Mouse (Mus musculus): ENCODE results near the gene Ccdc124. TPM values are rescaled to one million over a fixed set of nuclear protein-coding genes. Genes with fewer than 3 reads are reported as not detected.
A peak's percentile ranks its signal among the peaks of the same experiment; 100 is the strongest.

Gene Ccdc124
- total and polyA plus RNA-seq, 3 experiments: 47.6 to 87.1 TPM; not detected in 1

DNA sequence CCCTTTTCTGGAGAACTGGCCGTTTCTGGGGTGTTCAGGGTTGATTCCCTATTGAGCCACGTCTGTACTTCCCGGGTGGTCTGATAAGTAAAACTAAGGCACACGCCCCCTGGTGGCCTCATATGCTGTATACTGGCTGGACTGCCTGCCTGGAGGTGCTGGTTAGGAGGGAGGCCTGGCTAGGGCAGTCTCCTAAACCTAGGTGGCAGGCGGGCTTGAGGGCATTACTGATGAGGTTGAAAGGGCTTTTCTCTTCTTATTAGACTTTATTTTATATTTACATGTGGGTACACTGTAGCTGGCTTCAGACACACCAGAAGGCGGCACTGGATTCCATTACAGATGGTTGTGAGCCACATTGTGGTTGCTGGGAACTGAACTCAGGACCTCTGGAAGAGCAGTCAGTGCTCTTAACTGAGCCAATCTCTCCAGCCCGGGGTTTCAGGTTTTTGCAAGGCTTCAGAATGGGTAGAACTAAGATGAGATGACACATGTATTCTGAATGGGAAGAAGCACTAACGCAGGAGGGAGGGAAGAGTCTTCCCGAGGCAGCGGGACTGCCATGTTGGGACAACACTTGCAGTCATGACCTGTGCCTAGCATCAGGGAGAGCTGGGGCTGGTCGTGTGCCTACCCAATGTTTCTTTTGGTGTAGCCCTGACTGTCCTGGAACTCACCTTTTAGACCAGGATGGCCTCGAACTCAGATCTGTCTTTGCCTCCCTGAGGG is 20.1 kb upstream of the Ccdc124 start (continued):
- TF ChIP-seq CTCF (IDR thresholded peaks at IDR 0.05 in 2 of 3, conservative IDR thresholded peaks at IDR 0.05 in 1 of 3; ENCODE audit: control insufficient read depth in 1 of 3, insufficient read depth in 1 of 3, low read depth in 2 of 3, low read length in 3 of 3, poor library complexity in 1 of 3, severe bottlenecking in 1 of 3): peak; percentile 60 to 72 (median 65)
- TF ChIP-seq USF1 (IDR thresholded peaks at IDR 0.05; ENCODE audit: low read depth, low read length): no peak
- peak; percentile 25; the same call in 1 of the 2 replicates for TF ChIP-seq SIN3A (IDR thresholded peaks at IDR 0.05; ENCODE audit: low read length)
- no peak for TF ChIP-seq TCF12 (IDR thresholded peaks at IDR 0.05; ENCODE audit: low read depth, low read length)
- peak; percentile 100 for TF ChIP-seq POLR2AphosphoS2 (IDR thresholded peaks at IDR 0.05; ENCODE audit: low read length)
- peak; percentile 41 for TF ChIP-seq CHD2 (IDR thresholded peaks at IDR 0.05; ENCODE audit: low read length)
- TF ChIP-seq POLR2A (IDR thresholded peaks at IDR 0.05; ENCODE audit: control insufficient read depth in 1 of 2, insufficient read depth in 1 of 2, low read depth in 1 of 2, low read length in 2 of 2, poor library complexity in 1 of 2): peak; percentile 31 to 68; a peak in 2 of 4 replicates
- no peak for TF ChIP-seq CHD1 (IDR thresholded peaks at IDR 0.05; ENCODE audit: low read depth, low read length)
- 0 out of 2 replicates have a peak, but pooled peaks have one; percentile 31 for TF ChIP-seq HCFC1 (IDR thresholded peaks at IDR 0.05; ENCODE audit: low read depth, low read length)
- no peak for TF ChIP-seq UBTF (IDR thresholded peaks at IDR 0.05; ENCODE audit: borderline replicate concordance, insufficient read depth, low read depth, low read length)
- TF ChIP-seq MXI1 (IDR thresholded peaks at IDR 0.05; ENCODE audit: low read depth, low read length): no peak
- no peak for TF ChIP-seq ZNF384 (IDR thresholded peaks at IDR 0.05; ENCODE audit: low read depth, low read length)
- no peak for TF ChIP-seq MAFK (IDR thresholded peaks at IDR 0.05; ENCODE audit: borderline replicate concordance, low read depth, low read length)
- TF ChIP-seq RAD21 (IDR thresholded peaks at IDR 0.05; ENCODE audit: low read depth, low read length): no peak
- peak; percentile 47; the same call in 1 of the 2 replicates for TF ChIP-seq NELFE (IDR thresholded peaks at IDR 0.05; ENCODE audit: low read depth, low read length)
- no peak for TF ChIP-seq MEF2A (IDR thresholded peaks at IDR 0.05; ENCODE audit: extremely low read depth, insufficient replicate concordance, low read depth, low read length, poor library complexity, severe bottlenecking)

- no peak for DNase-seq (ENCODE audit: low read depth, low spot score)
- Histone ChIP-seq H3K9me3 (replicated peaks; ENCODE audit: insufficient read depth, low read length) (no peaks in the 10 kb centered on the region), H3K79me2 (ENCODE audit: control insufficient read depth, insufficient read depth, low read length, poor library complexity) (peaks cover 19% of the 10 kb centered on the region), H3K4me3 (ENCODE audit: control insufficient read depth in 1 of 2, insufficient read depth in 1 of 2, low read depth in 2 of 2, low read length in 2 of 2) (no peak overlapping the region), H3K27me3 (ENCODE audit: control insufficient read depth in 1 of 2, insufficient read depth in 2 of 2, low read length in 2 of 2) (no peaks in the 10 kb centered on the region), H3K36me3 (ENCODE audit: control insufficient read depth in 1 of 2, insufficient read depth in 2 of 2, low read length in 2 of 2) (peaks cover 7 to 12% of the 10 kb centered on the region in 2 experiments; a peak in 3 of 4 replicates), H3K9ac (ENCODE audit: control insufficient read depth, low read depth, low read length, poor library complexity, severe bottlenecking) (no peak overlapping the region), H3K4me1 (ENCODE audit: control insufficient read depth in 1 of 2, insufficient read depth in 2 of 2, low read length in 2 of 2) (no peaks in the 10 kb centered on the region), H3K27ac (ENCODE audit: control insufficient read depth, low read depth, low read length) (no peak overlapping the region)
- TF ChIP-seq POLR2AphosphoS5 (IDR thresholded peaks at IDR 0.05; ENCODE audit: borderline replicate concordance, low read depth, low read length) (0 out of 2 replicates have a peak, but pooled peaks have one; percentile 56), CHD2 (IDR thresholded peaks at IDR 0.05; ENCODE audit: low read length) (0 out of 2 replicates have a peak, but pooled peaks have one; percentile 22), RCOR1 (IDR thresholded peaks at IDR 0.05; ENCODE audit: low read depth, low read length) (no peak)
These were observed 19.3 kb upstream of the Ccdc124 start for GRCm38 (mm10) chr8:70892896-70893655.

All from MEL (cell line).